Mouse (Mus musculus) Patski (cell line): ENCODE results near the gene Smpd1. TPM values are rescaled to one million over a fixed set of nuclear protein-coding genes. Genes with fewer than 3 reads are reported as not detected.
A peak's percentile ranks its signal among the peaks of the same experiment; 100 is the strongest.

Experiments
- ATAC-seq: fragments of 100-300 bp; one replicate; pipeline ENCODE4 v1.8.0; 2021
- CTCF ChIA-PET: fragments of 350-600 bp; sonication (Branson Sonifier 250); formaldehyde crosslinking; loops from one replicate; lab custom pipeline; 2022; ENCODE audit warnings: inconsistent platforms; lab: Charles Lee
- POLR2A ChIA-PET: fragments of 350-600 bp; sonication (Branson Sonifier 250); formaldehyde crosslinking; loops from one replicate; lab custom pipeline; 2022; ENCODE audit warnings: antibody characterized with exemption, inconsistent platforms; lab: Charles Lee
- DNase-seq: peaks from one replicate; pipeline ENCODE4 v3.0.0-alpha.2; 2011; ENCODE audit warnings: low read depth, low spot score
- H3K27me3 ChIP-seq: fragments of 371-371 bp; one replicate; pipeline ENCODE4 v1.5.1; 2021
- CTCF ChIP-seq: fragments of 100-300 bp; IDR thresholded peaks from one replicate; pipeline ENCODE4 v1.5.1; 2021
- in situ Hi-C: fragments of 300-500 bp; cut with MboI; formaldehyde crosslinking; loops from 3 replicates; pipeline ENCODE4 v1.11.1; 2018; ENCODE audit warnings: low pct_unique_long_range_greater_than_20kb, mixed read lengths
- polyA plus RNA-seq: library from polyadenylated mRNA; unstranded; gene quantifications from one replicate; pipeline ENCODE4 v1.2.3, GENCODE M21; 2021

Gene Smpd1
- polyA plus RNA-seq, 1 experiment from 2014 or later, result 103 TPM

DNA sequence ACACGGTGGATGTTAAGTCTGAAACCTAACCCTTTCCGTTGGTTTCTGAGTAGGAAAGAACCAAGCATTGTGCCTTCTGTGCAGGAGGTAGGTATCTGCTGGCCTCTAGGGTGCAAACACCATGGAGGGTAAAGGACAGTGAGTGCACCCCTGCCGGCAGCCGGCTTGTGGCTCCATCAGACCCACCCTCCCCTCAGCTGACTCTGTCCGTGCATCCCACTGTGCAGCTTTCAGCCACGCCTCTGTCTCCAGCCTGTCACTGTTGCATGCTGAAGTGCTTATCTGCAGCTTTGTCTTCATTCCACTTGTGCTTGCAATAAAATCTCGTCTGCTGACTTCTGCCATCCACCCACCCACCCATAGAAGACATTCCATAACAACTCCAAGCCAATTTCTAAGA, 35.9 kb downstream of the Smpd1 start:
- in situ Hi-C loops, result no loop called here
- no peaks in the 10 kb centered on the region for H3K27me3 ChIP-seq
- TF ChIP-seq CTCF, result no peak
- no peak for DNase-seq
- ATAC-seq, result no peak
- POLR2A ChIA-PET, result interaction anchor here (0.7 kb wide), 1 partner anchor 32 kb away, joined by 3 read pairs; no protein-coding TSS in a partner anchor
- CTCF ChIA-PET, result interaction anchor here (1.0 to 1.3 kb wide), 2 partner anchors 16 to 41 kb away, joined by 3 read pairs; no protein-coding TSS in a partner anchor

- POLR2A ChIA-PET, result interaction anchor here (0.9 kb wide), 1 partner anchor 38 kb away, joined by 3 read pairs; no protein-coding TSS in a partner anchor
- TF ChIP-seq CTCF, result peak; percentile 87
- no peak for DNase-seq
- ATAC-seq, result peak; percentile 95
- no peaks in the 10 kb centered on the region for H3K27me3 ChIP-seq
- CTCF ChIA-PET, result interaction anchor here (0.8 to 1.8 kb wide), 8 partner anchors 9 to 54 kb away, joined by 3 to 6 read pairs (median 3); partner anchors contain the start of gene Dnhd1
- in situ Hi-C loops, result no loop called here
Measured at GRCm38 (mm10) chr7:105602860-105603623, 48.9 kb downstream of the Smpd1 start.

Other genes with a start within 250 kb of the Smpd1 start
- 0.01 TPM for gene Olfr689, start 243.2 kb upstream of the Smpd1 start, polyA plus RNA-seq
- not detected for gene Olfr690, start 220.3 kb upstream of the Smpd1 start, polyA plus RNA-seq
- gene Olfr691, start 212.1 kb upstream of the Smpd1 start, polyA plus RNA-seq, result not detected
- gene Olfr692, start 186.1 kb upstream of the Smpd1 start, polyA plus RNA-seq, result not detected
- gene Gm5901, start 179.3 kb upstream of the Smpd1 start, polyA plus RNA-seq, result not detected
- 24.4 TPM for gene Fam160a2, start 154.3 kb upstream of the Smpd1 start, polyA plus RNA-seq
- gene Cnga4, start 149.8 kb upstream of the Smpd1 start, polyA plus RNA-seq, result not detected
- not detected for gene Cckbr, start 128.6 kb upstream of the Smpd1 start, polyA plus RNA-seq
- gene Cavin3, start 72.1 kb upstream of the Smpd1 start, polyA plus RNA-seq, result 7.6 TPM
- 44.0 TPM for gene Apbb1, start 27.3 kb downstream of the Smpd1 start, polyA plus RNA-seq
- gene Hpx, start 45.8 kb downstream of the Smpd1 start, polyA plus RNA-seq, result 0.54 TPM
- 62.0 TPM for gene Trim3, start 79.2 kb downstream of the Smpd1 start, polyA plus RNA-seq
- 47.6 TPM for gene Timm10b, start 85.7 kb downstream of the Smpd1 start, polyA plus RNA-seq
- gene Arfip2, start 86.1 kb downstream of the Smpd1 start, polyA plus RNA-seq, result 87.0 TPM
- 22.3 TPM for gene Gm45799, start 86.2 kb downstream of the Smpd1 start, polyA plus RNA-seq
- gene Dnhd1, start 96.5 kb downstream of the Smpd1 start, polyA plus RNA-seq, result 2.9 TPM
- gene Ilk, start 182.2 kb downstream of the Smpd1 start, polyA plus RNA-seq, result 218 TPM
- 34.0 TPM for gene Rrp8, start 183.0 kb downstream of the Smpd1 start, polyA plus RNA-seq
- 180 TPM for gene Taf10, start 190.0 kb downstream of the Smpd1 start, polyA plus RNA-seq
- 211 TPM for gene Tpp1, start 197.9 kb downstream of the Smpd1 start, polyA plus RNA-seq
- not detected for gene Dchs1, start 233.3 kb downstream of the Smpd1 start, polyA plus RNA-seq